Comparison of ENCODE assay signal across 16 mouse cellular contexts in the genomic region with DNA sequence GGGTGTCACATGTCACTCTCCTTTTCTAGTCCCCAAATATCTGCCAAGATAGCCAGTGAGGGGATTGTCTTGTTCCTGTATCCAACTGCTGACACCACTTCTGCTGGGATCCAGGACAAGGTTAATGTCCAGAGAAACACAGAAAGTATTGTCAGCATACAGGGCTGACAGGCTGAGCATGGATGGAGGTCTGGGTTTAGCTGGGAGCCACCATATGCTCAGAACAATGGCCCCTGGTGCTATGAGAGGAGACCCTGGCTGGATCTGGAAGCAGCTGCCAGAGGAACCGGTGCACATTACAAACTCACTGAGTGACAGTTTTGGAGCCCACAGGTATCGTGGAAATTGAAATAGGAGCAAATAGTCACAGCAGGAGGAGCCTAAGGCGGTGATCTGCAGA. TPM values are rescaled to one million over a fixed set of nuclear protein-coding genes. Genes with fewer than 3 reads are reported as not detected.
A peak's percentile ranks its signal among the peaks of the same experiment; 100 is the strongest.
DNase-seq lines count a peak whose midpoint lies in the region; ATAC-seq and TF ChIP-seq lines count a peak whose summit lies in the region.
"Had no signal": no experiment of that assay in that cellular context is flagged by ENCODE, and none has a peak within 500 bp of the region (broad histone marks: within the 10 kb centered on the region; RNA-seq: fewer than 3 reads in every experiment).

No protein-coding gene starts in this region.

- no peak overlapping the region for H3K4me3 ChIP-seq in forebrain, embryonic 12.5 days (replicated peaks)
- H3K4me3 ChIP-seq in forebrain, embryonic 11.5 days (ENCODE audit: low read depth, low read length), result no peak overlapping the region
- H3K4me3 ChIP-seq in hindbrain, embryonic 10.5 days, result no peak overlapping the region
- H3K4me3 ChIP-seq in hindbrain, embryonic 16.5 days (ENCODE audit: low read length), result no peak overlapping the region
- H3K4me3 ChIP-seq in hindbrain, postnatal 0 days (ENCODE audit: low read length), result no peak overlapping the region
- H3K4me3 ChIP-seq in neural tube, embryonic 15.5 days (replicated peaks), result no peak overlapping the region
- H3K4me3 ChIP-seq: embryonic facial prominence, embryonic 10.5 days; erythroblast, embryonic 14.5 days; intestine, embryonic 15.5 days; limb, embryonic 13.5 days had no signal

- no peak overlapping the region for H3K4me2 ChIP-seq in forebrain, embryonic 12.5 days
- no peak overlapping the region for H3K4me2 ChIP-seq in forebrain, embryonic 11.5 days (ENCODE audit: low read depth, low read length, severe bottlenecking)
- H3K4me2 ChIP-seq in hindbrain, embryonic 16.5 days (ENCODE audit: low read length), result no peak overlapping the region
- 0 out of 2 replicates have a peak overlapping the region, but pooled peaks have one; percentile 17 for H3K4me2 ChIP-seq in hindbrain, postnatal 0 days (ENCODE audit: low read depth, low read length)
- H3K4me2 ChIP-seq in neural tube, embryonic 15.5 days, result 0 out of 2 replicates have a peak overlapping the region, but pooled peaks have one; percentile 19
- H3K4me2 ChIP-seq: intestine, embryonic 15.5 days; limb, embryonic 13.5 days had no signal

- H3K27ac ChIP-seq in forebrain, embryonic 12.5 days, result peak overlapping the region; percentile 38; the same call in 1 of the 2 replicates
- no peak overlapping the region for H3K27ac ChIP-seq in forebrain, embryonic 11.5 days (ENCODE audit: low read depth, low read length)
- peak overlapping the region; percentile 54 for H3K27ac ChIP-seq in hindbrain, embryonic 10.5 days
- H3K27ac ChIP-seq in hindbrain, embryonic 16.5 days (ENCODE audit: low read depth, low read length), result no peak overlapping the region
- peak overlapping the region; percentile 1; the same call in 1 of the 2 replicates for H3K27ac ChIP-seq in hindbrain, postnatal 0 days
- H3K27ac ChIP-seq in neural tube, embryonic 15.5 days (replicated peaks), result peak overlapping the region; percentile 68
- H3K27ac ChIP-seq: embryonic facial prominence, embryonic 10.5 days; intestine, embryonic 15.5 days; kidney, postnatal 0 days; limb, embryonic 13.5 days had no signal

- ATAC-seq in forebrain, embryonic 12.5 days (ENCODE audit: low FRiP score), result peak; percentile 53; the same call in 1 of the 2 replicates
- no peak for ATAC-seq in forebrain, embryonic 11.5 days (replicated peaks; ENCODE audit: low FRiP score)
- ATAC-seq in hindbrain, embryonic 16.5 days, result no peak
- 0 out of 2 replicates have a peak, but pooled peaks have one; percentile 24 for ATAC-seq in hindbrain, postnatal 0 days
- ATAC-seq in neural tube, embryonic 15.5 days (ENCODE audit: low FRiP score), result no peak
- no peak for ATAC-seq in megakaryocyte progenitor cell, adult 5-6 weeks (replicated peaks; ENCODE audit: poor library complexity)
- ATAC-seq: intestine, embryonic 15.5 days had no signal

- 0 out of 2 replicates have a peak, but pooled peaks cover 9% of the 10 kb centered on the region for H3K36me3 ChIP-seq in forebrain, embryonic 12.5 days (replicated peaks)
- no peaks in the 10 kb centered on the region for H3K36me3 ChIP-seq in forebrain, embryonic 11.5 days (ENCODE audit: control insufficient read depth, insufficient read depth, low read length)
- peaks cover 32% of the 10 kb centered on the region for H3K36me3 ChIP-seq in hindbrain, embryonic 10.5 days
- no peaks in the 10 kb centered on the region for H3K36me3 ChIP-seq in hindbrain, embryonic 16.5 days (ENCODE audit: control insufficient read depth, insufficient read depth, low read length)
- H3K36me3 ChIP-seq in hindbrain, postnatal 0 days (ENCODE audit: insufficient read depth, low read length), result no peaks in the 10 kb centered on the region
- no peaks in the 10 kb centered on the region for H3K36me3 ChIP-seq in neural tube, embryonic 15.5 days
- H3K36me3 ChIP-seq: embryonic facial prominence, embryonic 10.5 days; intestine, embryonic 15.5 days; limb, embryonic 13.5 days had no signal

- H3K9me3 ChIP-seq in forebrain, embryonic 12.5 days, result no peaks in the 10 kb centered on the region
- no peaks in the 10 kb centered on the region for H3K9me3 ChIP-seq in forebrain, embryonic 11.5 days (ENCODE audit: control insufficient read depth, low read length)
- 0 out of 2 replicates have a peak, but pooled peaks cover 5% of the 10 kb centered on the region for H3K9me3 ChIP-seq in hindbrain, embryonic 10.5 days
- peaks cover 2% of the 10 kb centered on the region for H3K9me3 ChIP-seq in hindbrain, embryonic 16.5 days (ENCODE audit: control insufficient read depth, low read length)
- no peaks in the 10 kb centered on the region for H3K9me3 ChIP-seq in hindbrain, postnatal 0 days (ENCODE audit: low read length)
- H3K9me3 ChIP-seq in neural tube, embryonic 15.5 days (replicated peaks), result no peaks in the 10 kb centered on the region
- H3K9me3 ChIP-seq: embryonic facial prominence, embryonic 10.5 days; intestine, embryonic 15.5 days; limb, embryonic 13.5 days had no signal

- DNase-seq in forebrain, embryonic 11.5 days (ENCODE audit: low spot score), result no peak
- DNase-seq in hindbrain, embryonic 10.5 days (ENCODE audit: low spot score), result no peak
- peak; percentile 24 for DNase-seq in hindbrain, postnatal 0 days (ENCODE audit: low spot score)
- no peak for DNase-seq in ovary, postnatal 36 days (ENCODE audit: low spot score)
- DNase-seq: cerebellum, postnatal 10 days; lung, postnatal 14 days had no signal

- H3K9ac ChIP-seq in forebrain, embryonic 12.5 days, result no peak overlapping the region
- H3K9ac ChIP-seq in forebrain, embryonic 11.5 days (ENCODE audit: low read length), result no peak overlapping the region
- no peak overlapping the region for H3K9ac ChIP-seq in hindbrain, embryonic 16.5 days (ENCODE audit: low read depth, low read length)
- no peak overlapping the region for H3K9ac ChIP-seq in hindbrain, postnatal 0 days (replicated peaks; ENCODE audit: low read length)
- no peak overlapping the region for H3K9ac ChIP-seq in neural tube, embryonic 15.5 days (replicated peaks)
- H3K9ac ChIP-seq: intestine, embryonic 15.5 days; limb, embryonic 13.5 days had no signal

- H3K4me1 ChIP-seq in forebrain, embryonic 12.5 days, result peaks cover 16% of the 10 kb centered on the region
- no peaks in the 10 kb centered on the region for H3K4me1 ChIP-seq in forebrain, embryonic 11.5 days (replicated peaks; ENCODE audit: control insufficient read depth, insufficient read depth, low read length)
- H3K4me1 ChIP-seq in hindbrain, embryonic 10.5 days (replicated peaks), result peaks cover 17% of the 10 kb centered on the region
- H3K4me1 ChIP-seq in hindbrain, embryonic 16.5 days (ENCODE audit: control insufficient read depth, insufficient read depth, low read depth, low read length), result peaks cover 6% of the 10 kb centered on the region
- no peaks in the 10 kb centered on the region for H3K4me1 ChIP-seq in hindbrain, postnatal 0 days (ENCODE audit: insufficient read depth, low read length)
- peaks cover 18% of the 10 kb centered on the region for H3K4me1 ChIP-seq in neural tube, embryonic 15.5 days
- H3K4me1 ChIP-seq: intestine, embryonic 15.5 days; limb, embryonic 13.5 days had no signal

- 51% methylated on average over 3 of the region's 3 CpGs for WGBS in forebrain, embryonic 12.5 days
- WGBS in forebrain, embryonic 11.5 days, result 71% methylated on average over 3 of the region's 3 CpGs
- 60% methylated on average over 3 of the region's 3 CpGs for WGBS in hindbrain, embryonic 10.5 days
- WGBS in hindbrain, embryonic 16.5 days, result 39% methylated on average over 3 of the region's 3 CpGs
- WGBS in hindbrain, postnatal 0 days, result 29% methylated on average over 3 of the region's 3 CpGs
- WGBS in neural tube, embryonic 15.5 days, result 26% methylated on average over 3 of the region's 3 CpGs

- no peak for TF ChIP-seq CTCF in hindbrain, postnatal 0 days (IDR thresholded peaks at IDR 0.05; ENCODE audit: low read depth)

- no peaks in the 10 kb centered on the region for H3K27me3 ChIP-seq in forebrain, embryonic 12.5 days
- no peaks in the 10 kb centered on the region for H3K27me3 ChIP-seq in forebrain, embryonic 11.5 days (ENCODE audit: control insufficient read depth, insufficient read depth, low read length)
- no peaks in the 10 kb centered on the region for H3K27me3 ChIP-seq in hindbrain, embryonic 10.5 days (ENCODE audit: insufficient read depth, poor library complexity, severe bottlenecking)
- H3K27me3 ChIP-seq in hindbrain, embryonic 16.5 days (replicated peaks; ENCODE audit: control insufficient read depth, insufficient read depth, low read length), result no peaks in the 10 kb centered on the region
- no peaks in the 10 kb centered on the region for H3K27me3 ChIP-seq in hindbrain, postnatal 0 days (ENCODE audit: insufficient read depth, low read length)
- no peaks in the 10 kb centered on the region for H3K27me3 ChIP-seq in neural tube, embryonic 15.5 days (replicated peaks)
- H3K27me3 ChIP-seq: intestine, embryonic 15.5 days; limb, embryonic 13.5 days had no signal

RNA-seq across cellular contexts. Expression of a gene that starts 52.3 kb away (rescaled TPM):
- polyA plus RNA-seq in forebrain, embryonic 12.5 days (2016; fragmentation: Nextera tagmentation; extraction: Ambion mirVana), result 21.6 and 22.4 TPM in 2 replicates
- polyA plus RNA-seq in forebrain, embryonic 11.5 days (2014; fragmentation: Nextera tagmentation; extraction: Ambion mirVana), result 19.2 and 19.5 TPM in 2 replicates
- 15.2 and 20.3 TPM in 2 replicates for polyA plus RNA-seq in hindbrain, embryonic 10.5 days (2016; fragmentation: Nextera tagmentation; extraction: Ambion mirVana)
- polyA plus RNA-seq in hindbrain, embryonic 16.5 days (2015; fragmentation: Nextera tagmentation; extraction: Ambion mirVana), result 15.7 and 16.3 TPM in 2 replicates
- 5.9 and 6.6 TPM in 2 replicates for total RNA-seq in hindbrain, postnatal 0 days (2014; rRNA removed)
- polyA plus RNA-seq in hindbrain, postnatal 0 days (2015; fragmentation: Nextera tagmentation; extraction: Ambion mirVana), result 11.8 and 12.5 TPM in 2 replicates
- polyA plus RNA-seq in neural tube, embryonic 15.5 days (2015; fragmentation: Nextera tagmentation; extraction: Ambion mirVana), result 12.3 and 15.6 TPM in 2 replicates
- total RNA-seq in megakaryocyte progenitor cell, adult 5-6 weeks (2015), result not detected in 2 replicates
- not detected in 2 replicates for total RNA-seq in megakaryocyte progenitor cell, adult 5-6 weeks (2017)
- total RNA-seq: neutrophil, adult 5-6 weeks had no signal
- polyA plus RNA-seq: erythroblast, embryonic 14.5 days had no signal

Comparison
In these comparisons a context has a peak if more than half of its experiments do, and no peak if none do; other contexts are left out.
1. ATAC-seq: peak in forebrain, embryonic 12.5 days (single experiment) and hindbrain, postnatal 0 days (single experiment); none in forebrain, embryonic 11.5 days (single experiment), hindbrain, embryonic 16.5 days (single experiment), neural tube, embryonic 15.5 days (single experiment) and megakaryocyte progenitor cell, adult 5-6 weeks (single experiment).
2. H3K27ac ChIP-seq: peak in forebrain, embryonic 12.5 days (single experiment), hindbrain, embryonic 10.5 days (single experiment), hindbrain, postnatal 0 days (single experiment) and neural tube, embryonic 15.5 days (single experiment); none in forebrain, embryonic 11.5 days (single experiment) and hindbrain, embryonic 16.5 days (single experiment).
3. H3K4me2 ChIP-seq: peak in hindbrain, postnatal 0 days (single experiment) and neural tube, embryonic 15.5 days (single experiment); none in forebrain, embryonic 12.5 days (single experiment), forebrain, embryonic 11.5 days (single experiment) and hindbrain, embryonic 16.5 days (single experiment).